Mouse (Mus musculus) lung, adult 2 months (tissue): Measurements from ENCODE around the gene Setd5.

Experiments used
- CTCF ChIP-seq: fragments of 200-500 bp; IDR thresholded peaks from 2 replicates; pipeline ENCODE4 v1.5.1; 2011; ENCODE audit warnings: mild to moderate bottlenecking, low read length, control low read depth; ENCODE audit not compliant: insufficient read depth
- POLR2A ChIP-seq: fragments of 200-500 bp; IDR thresholded peaks from 2 replicates; pipeline ENCODE4 v1.6.1; 2011; ENCODE audit warnings: low read depth, mild to moderate bottlenecking, control low read depth, low read length, borderline replicate concordance; ENCODE audit errors: extremely low read depth

DNA sequence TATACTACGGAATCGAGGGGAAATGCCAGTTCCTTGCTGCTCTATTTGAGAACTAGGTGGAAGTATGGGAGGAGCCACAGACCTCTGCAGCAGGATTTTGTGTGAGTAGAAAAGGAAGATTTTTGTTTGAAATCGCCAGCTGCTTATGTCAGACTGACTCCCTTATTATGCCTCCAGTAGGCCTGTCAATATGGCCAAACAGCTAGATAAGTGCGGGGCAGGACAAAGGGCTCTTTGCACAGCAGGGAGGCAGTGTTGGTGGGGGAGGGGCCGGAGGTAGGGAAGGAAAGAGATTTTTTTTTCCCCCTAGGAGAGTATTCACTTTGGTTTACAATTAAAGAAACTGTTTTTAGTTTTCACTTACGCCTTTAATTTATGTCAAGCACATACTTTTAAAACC is 5.1 kb downstream of the Setd5 start:
- TF ChIP-seq POLR2A (no peak), CTCF (no peak)
